Mouse (Mus musculus) hematopoietic stem cell, adult 5-6 weeks (primary cell): ENCODE measurements around the gene Dennd4c. TPM values are rescaled to one million over a fixed set of nuclear protein-coding genes. Genes with fewer than 3 reads are reported as not detected.

Source experiments
- total RNA-seq: library from RNA; stranded (forward); fragments of 172-1452, 232-1000 nt; gene quantifications from 2 replicates; pipeline ENCODE4 v1.2.3, GENCODE M21; 2017

The Dennd4c gene
- total RNA-seq, 1 experiment from 2014 or later = 40.0 TPM

Other genes with a start within 250 kb of the Dennd4c start
- gene Saxo1, start 190.2 kb upstream of the Dennd4c start, total RNA-seq = not detected in 2 replicates
- gene Rraga, start 172.9 kb upstream of the Dennd4c start, total RNA-seq = 11.5 and 15.9 TPM in 2 replicates
- gene Haus6, start 136.5 kb upstream of the Dennd4c start, total RNA-seq = 27.5 and 42.0 TPM in 2 replicates
- gene Plin2, start 78.5 kb upstream of the Dennd4c start, total RNA-seq = 35.1 and 64.9 TPM in 2 replicates
- gene Rps6, start 108.9 kb downstream of the Dennd4c start, total RNA-seq = 1,696 and 1,704 TPM in 2 replicates
- gene Acer2, start 125.8 kb downstream of the Dennd4c start, total RNA-seq = 5.3 and 5.4 TPM in 2 replicates